Comparison of ENCODE assay signal across 9 mouse cellular contexts in the genomic region with DNA sequence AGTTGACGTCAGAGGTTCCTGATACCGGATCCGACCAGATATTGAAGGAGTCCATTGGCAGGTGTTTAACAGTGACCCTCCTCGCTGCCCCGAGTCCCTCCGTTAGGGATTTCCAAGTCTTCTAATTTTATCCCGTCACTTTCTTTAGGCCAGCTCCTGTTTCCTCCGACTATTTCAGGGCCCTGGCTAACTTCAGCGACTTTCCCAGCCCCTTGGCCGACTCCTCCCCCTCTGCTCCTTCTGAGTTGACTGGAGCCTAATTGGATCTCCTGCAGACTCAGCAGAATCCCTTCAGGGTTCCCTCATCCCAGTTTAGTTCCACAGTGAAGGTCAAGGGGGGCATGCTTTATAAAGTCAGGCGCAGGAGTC. TPM values are rescaled to one million over a fixed set of nuclear protein-coding genes. Genes with fewer than 3 reads are reported as not detected.
A peak's percentile ranks its signal among the peaks of the same experiment; 100 is the strongest.
DNase-seq lines count a peak whose midpoint lies in the region; ATAC-seq and TF ChIP-seq lines count a peak whose summit lies in the region.
"Had no signal": no experiment of that assay in that cellular context is flagged by ENCODE, and none has a peak within 500 bp of the region (broad histone marks: within the 10 kb centered on the region; RNA-seq: fewer than 3 reads in every experiment).

No protein-coding gene starts in this region.

- TF ChIP-seq CTCF in intestine, postnatal 0 days (IDR thresholded peaks at IDR 0.05; ENCODE audit: low read depth): no peak

- 6% methylated on average over 11 of the region's 11 CpGs for WGBS in intestine, postnatal 0 days

- H3K27me3 ChIP-seq in intestine, postnatal 0 days (replicated peaks; ENCODE audit: control insufficient read depth, insufficient read depth, low read length): peaks cover 18% of the 10 kb centered on the region

- ATAC-seq in intestine, postnatal 0 days: no peak

- DNase-seq in ovary, postnatal 36 days (ENCODE audit: low spot score): peak; percentile 7
- DNase-seq in ovary, adult 18-20 months (ENCODE audit: low spot score): no peak
- peak; percentile 66 for DNase-seq in gastrocnemius, adult 18-20 months (ENCODE audit: low spot score)
- DNase-seq in lung, postnatal 4 days: peak; percentile 18 to 32
- DNase-seq in cerebellum, adult 9-10 months: no peak
- no peak for DNase-seq in thymus, postnatal 14 days
- DNase-seq in ovary, postnatal 10 days (ENCODE audit: low spot score): no peak

- H3K27ac ChIP-seq in intestine, postnatal 0 days (ENCODE audit: low read depth, low read length): no peak overlapping the region
- H3K27ac ChIP-seq: macrophage had no signal

- peak overlapping the region; percentile 47 for H3K4me3 ChIP-seq in intestine, postnatal 0 days (ENCODE audit: low read depth, low read length)

- no peaks in the 10 kb centered on the region for H3K4me1 ChIP-seq in intestine, postnatal 0 days (replicated peaks; ENCODE audit: control insufficient read depth, insufficient read depth, low read length)

- peak overlapping the region; percentile 78 for H3K4me2 ChIP-seq in intestine, postnatal 0 days (replicated peaks; ENCODE audit: low read depth)

- H3K9ac ChIP-seq in intestine, postnatal 0 days (ENCODE audit: low read depth, low read length): no peak overlapping the region

- no peaks in the 10 kb centered on the region for H3K36me3 ChIP-seq in intestine, postnatal 0 days (ENCODE audit: control insufficient read depth, insufficient read depth)

- no peaks in the 10 kb centered on the region for H3K9me3 ChIP-seq in intestine, postnatal 0 days (ENCODE audit: control insufficient read depth)

RNA-seq across cellular contexts. Expression of a gene that starts 1.5 kb away (rescaled TPM):
- total RNA-seq in gastrocnemius, adult 18-20 months (2021): 1 to 10 TPM; 3.2 to 3.6 TPM
- polyA plus RNA-seq in intestine, postnatal 0 days (2015; fragmentation: Nextera tagmentation; extraction: Ambion mirVana): 2.7 and 2.8 TPM in 2 replicates
- polyA plus RNA-seq: macrophage had no signal

Comparison
In these comparisons a context has a peak if more than half of its experiments do, and no peak if none do; other contexts are left out.
1. DNase-seq: peak in ovary, postnatal 36 days (single experiment), gastrocnemius, adult 18-20 months (single experiment) and lung, postnatal 4 days (2 of 2); none in ovary, adult 18-20 months (single experiment), cerebellum, adult 9-10 months (single experiment), thymus, postnatal 14 days (single experiment) and ovary, postnatal 10 days (single experiment).